Mouse (Mus musculus) CD4-positive, CD25-positive, alpha-beta regulatory T cell, adult 9 weeks (primary cell): Measurements from ENCODE around the gene Gtf3c4. TPM values are rescaled to one million over a fixed set of nuclear protein-coding genes. Genes with fewer than 3 reads are reported as not detected.

ENCODE experiments used
- polyA plus RNA-seq: library from polyadenylated mRNA; unstranded; fragments of 100-300 nt; shearing (Covaris generic); gene quantifications from one replicate; pipeline ENCODE4 v1.2.1, GENCODE M21; 2017

Gene Gtf3c4
- polyA plus RNA-seq, result 10.0 TPM

GRCm38 (mm10) chr2:28840222-28840951 lies at the start of gene Gtf3c4, which contains the start of gene Ddx31:
Gene Gtf3c4, minus strand, starts transcription at chr2:28840360.
Gene Ddx31, plus strand, starts transcription at chr2:28840406.

Other genes starting within 250 kb of the Gtf3c4 start
- 0.16 TPM for gene Gfi1b, start 218.4 kb downstream of the Gtf3c4 start, polyA plus RNA-seq
- 41.2 TPM for gene Tsc1, start 199.1 kb downstream of the Gtf3c4 start, polyA plus RNA-seq
- gene Spaca9, start 140.6 kb downstream of the Gtf3c4 start, polyA plus RNA-seq, result not detected
- 0.30 TPM for gene Ak8, start 140.2 kb downstream of the Gtf3c4 start, polyA plus RNA-seq
- gene Ddx31, start within 50 bp of the Gtf3c4 start, polyA plus RNA-seq, result 29.4 TPM
- not detected for gene Barhl1, start 76.3 kb upstream of the Gtf3c4 start, polyA plus RNA-seq
- gene Cfap77, start 214.7 kb upstream of the Gtf3c4 start, polyA plus RNA-seq, result 0.79 TPM
- 30.0 TPM for gene Ttf1, start 219.9 kb upstream of the Gtf3c4 start, polyA plus RNA-seq